Mouse (Mus musculus) erythroblast, embryonic 14.5 days (primary cell): ENCODE measurements around the gene Rbm14.

Experiments
- GATA1 ChIP-seq: IDR thresholded peaks from 2 replicates; pipeline ENCODE4 v1.6.1; 2012; ENCODE audit warnings: low read length, inconsistent platforms, mixed read lengths
- TAL1 ChIP-seq: IDR thresholded peaks from 3 replicates; pipeline ENCODE4 v1.6.1; 2012; ENCODE audit warnings: low read length, inconsistent platforms, mixed read lengths

GRCm38 (mm10) chr19:4829156-4829555, 17.7 kb upstream of the Rbm14 start:
- TF ChIP-seq GATA1 = no peak
- no peak for TF ChIP-seq TAL1
